Mouse (Mus musculus): ENCODE results near the gene Gm45521.

Gm45521 gene

DNA sequence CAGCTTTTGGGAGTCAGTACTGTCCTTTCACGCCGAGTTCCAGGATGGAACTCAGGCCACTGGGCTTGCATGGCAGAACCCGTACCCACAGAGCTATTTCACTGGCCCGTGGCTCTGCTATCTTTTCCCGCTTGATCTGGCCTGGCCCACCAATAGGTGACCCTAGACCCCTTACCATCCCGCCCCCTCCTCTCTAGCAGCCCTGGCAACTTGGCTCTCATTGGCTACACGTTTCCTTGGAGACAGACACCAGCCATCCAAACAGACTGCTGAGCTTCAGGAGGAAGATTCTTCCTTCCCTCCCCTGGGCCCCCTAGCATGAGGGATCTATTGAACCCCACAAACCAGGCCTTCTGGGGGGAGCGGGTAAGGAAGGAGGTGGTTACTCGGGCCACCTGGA lies at the start of gene Gm45521:
Gene Gm45521, plus strand, starts transcription at position 240 of the 400 bp plus-strand sequence.
- no peak for DNase-seq

DNA sequence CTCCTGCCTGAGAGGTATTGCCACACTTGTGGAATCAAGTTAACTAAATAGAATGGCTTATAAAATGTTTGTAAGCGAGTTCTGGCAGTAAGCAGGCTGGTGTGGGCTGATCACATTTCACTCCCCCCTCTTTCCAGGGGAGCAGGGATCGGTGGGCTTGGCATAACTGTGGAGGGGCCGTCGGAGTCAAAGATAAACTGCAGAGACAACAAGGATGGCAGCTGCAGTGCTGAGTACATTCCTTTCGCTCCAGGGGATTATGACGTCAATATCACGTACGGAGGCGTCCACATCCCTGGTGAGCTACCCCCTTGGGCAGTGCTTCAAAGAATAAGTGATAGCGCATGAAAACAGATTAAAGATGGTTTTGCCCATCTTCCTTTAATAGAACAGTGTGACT lies 47.6 kb upstream of the Gm45521 start:
- DNase-seq: no peak

DNA sequence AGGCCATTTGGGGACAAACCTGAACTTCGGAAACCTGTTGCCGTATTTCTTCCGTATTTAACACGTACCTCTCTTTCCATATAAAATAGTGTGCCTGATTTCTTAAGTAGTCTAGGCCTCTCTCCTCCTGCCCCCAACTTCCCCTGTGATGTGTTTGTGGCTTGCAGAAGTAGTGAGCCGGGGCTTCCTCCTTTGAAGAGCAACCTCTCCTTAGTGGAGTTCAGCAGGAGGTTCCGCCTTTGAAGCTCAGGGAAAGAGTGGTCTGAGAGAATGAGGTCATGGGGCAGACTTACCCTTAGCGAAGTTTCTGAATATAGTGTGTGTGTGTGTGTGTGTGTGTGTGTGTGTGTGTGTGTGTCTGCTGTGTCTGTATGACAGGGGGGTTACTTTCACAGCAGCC lies 43.2 kb upstream of the Gm45521 start:
- no peak for DNase-seq

DNA sequence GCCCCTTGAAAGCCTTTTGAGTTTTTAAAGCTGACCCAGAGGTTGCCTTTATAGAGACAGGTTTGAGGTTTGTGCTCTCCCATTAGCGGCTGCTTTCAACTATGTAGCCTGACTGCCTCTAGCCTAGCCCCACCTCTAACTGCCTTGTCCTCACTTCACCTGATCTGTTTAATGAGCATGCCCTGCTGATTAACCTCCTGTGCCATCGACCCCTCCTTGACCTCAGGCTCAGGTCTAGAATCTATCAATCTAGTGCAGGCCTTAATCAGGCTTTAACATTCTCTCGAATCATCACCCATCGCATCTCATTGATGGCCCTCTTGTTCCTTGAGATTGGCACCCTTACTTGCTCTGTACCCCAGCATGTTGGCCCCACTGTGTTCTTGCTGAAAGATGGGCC lies 42.6 kb upstream of the Gm45521 start:
- no peak for DNase-seq

DNA sequence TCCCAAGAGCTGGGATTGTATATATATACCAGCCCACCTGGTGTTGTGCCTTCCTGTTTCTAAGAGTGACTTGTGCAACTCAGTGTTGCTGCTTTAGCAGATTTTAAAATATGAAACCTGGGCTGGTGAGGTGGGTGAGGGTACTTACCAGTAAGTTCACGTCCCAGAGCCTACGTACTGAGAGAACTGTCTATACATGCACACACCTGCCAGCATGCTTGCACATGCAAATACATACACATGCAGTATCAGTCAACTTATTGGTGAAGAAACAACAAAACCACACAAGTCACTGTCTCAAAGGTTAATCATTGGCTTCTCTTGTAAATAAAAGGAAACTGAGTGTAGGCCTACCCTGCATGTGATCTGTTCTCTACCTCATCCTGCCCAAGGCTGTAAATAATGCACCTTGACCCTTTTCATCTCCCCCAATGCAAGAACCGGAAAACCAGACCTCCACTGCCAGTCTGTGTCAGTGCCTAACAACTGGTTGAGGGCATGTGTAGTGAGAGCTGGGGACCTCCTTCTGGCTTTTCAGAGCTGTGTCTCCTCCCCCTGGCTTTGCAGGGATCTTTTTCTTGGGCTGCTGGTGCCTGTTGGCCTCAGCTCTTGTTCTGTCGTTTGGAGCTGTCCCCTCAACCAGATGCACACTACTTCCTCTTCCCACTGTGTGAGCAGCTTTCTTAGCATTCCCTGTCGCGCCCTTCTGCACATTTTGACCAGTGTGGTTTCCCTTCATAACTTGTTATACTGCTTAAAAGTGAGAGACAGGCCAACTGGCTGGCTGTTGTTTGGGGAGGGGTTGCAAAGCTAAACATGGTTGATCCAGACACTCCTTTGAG lies 38.7 kb upstream of the Gm45521 start:
- DNase-seq: no peak

DNA sequence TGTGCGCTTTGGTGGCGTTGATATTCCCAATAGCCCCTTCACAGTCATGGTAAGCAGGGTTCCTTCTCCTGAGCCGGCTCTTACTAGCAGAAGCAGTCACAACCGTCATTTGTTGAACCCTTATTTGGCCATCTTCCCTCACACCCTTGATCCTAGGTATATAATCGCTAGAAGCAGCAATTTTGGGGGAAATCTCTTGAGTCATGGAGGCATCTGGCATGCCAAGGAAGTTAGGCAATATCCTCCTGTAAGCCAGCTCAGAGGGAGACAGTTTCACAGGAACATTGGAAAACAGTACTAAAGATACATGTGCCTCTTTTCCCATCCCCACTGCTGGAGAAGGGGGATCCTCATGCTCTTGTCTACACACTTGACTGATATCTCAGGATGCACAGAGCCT lies 37.8 kb upstream of the Gm45521 start:
- no peak for DNase-seq

DNA sequence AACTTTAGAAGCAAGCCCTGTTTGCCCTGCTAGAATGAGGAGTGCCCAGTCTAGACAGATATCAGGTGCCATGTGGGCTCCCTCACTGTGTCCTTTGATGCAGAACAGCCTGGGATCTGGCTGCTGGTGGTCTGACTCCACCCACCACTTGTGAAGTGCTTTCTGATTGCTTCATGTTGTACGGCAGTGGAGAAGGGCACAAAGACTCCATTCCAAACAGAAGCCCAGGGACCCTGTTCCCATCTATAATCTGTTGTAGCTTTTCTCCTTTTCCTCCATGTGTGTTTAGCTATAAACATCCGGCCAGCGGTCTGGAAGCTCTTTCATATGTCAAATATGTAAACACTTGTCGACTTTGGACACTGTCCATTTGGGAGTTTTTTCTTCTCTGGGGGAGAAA lies 37.2 kb upstream of the Gm45521 start:
- DNase-seq: no peak

DNA sequence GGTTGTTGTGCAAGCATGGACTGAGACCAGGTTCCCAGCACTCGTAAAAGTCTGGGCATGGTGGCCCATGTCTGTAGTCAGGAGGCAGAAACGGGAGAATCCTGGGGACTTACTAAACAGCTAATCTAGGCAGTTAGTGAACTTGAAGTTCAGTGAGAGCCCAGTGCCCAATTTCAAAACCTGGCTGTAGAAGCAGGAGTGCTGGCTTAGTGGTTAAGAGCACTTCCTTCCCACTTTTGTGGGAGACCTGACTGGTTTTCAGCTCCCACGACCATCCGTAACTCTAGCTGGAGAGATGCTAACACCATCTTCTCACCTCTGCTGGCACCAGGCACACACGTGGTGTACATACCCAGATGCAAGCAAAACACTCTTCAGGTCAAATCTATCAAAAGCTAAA lies 35.6 kb upstream of the Gm45521 start:
- DNase-seq: no peak

DNA sequence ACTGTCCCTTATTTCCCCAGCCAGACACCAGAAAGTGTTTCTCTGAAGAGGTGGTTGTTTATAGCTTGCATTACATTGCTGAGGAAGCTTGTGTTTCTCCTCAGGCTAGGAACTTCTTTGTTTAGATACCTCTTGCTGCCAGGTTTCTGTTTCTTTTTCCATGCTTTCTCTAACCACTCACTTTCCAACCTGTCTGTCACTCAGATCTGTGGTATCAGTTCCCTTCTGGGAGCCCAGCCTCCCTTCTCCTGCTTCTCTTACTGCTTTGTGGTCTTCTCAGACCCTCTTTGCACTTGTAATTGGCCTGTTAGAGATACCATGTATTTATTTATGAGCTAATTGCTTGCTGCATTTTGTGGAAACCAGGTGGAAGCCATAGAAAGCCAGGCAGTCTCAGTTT lies 33.5 kb upstream of the Gm45521 start:
- DNase-seq: no peak

DNA sequence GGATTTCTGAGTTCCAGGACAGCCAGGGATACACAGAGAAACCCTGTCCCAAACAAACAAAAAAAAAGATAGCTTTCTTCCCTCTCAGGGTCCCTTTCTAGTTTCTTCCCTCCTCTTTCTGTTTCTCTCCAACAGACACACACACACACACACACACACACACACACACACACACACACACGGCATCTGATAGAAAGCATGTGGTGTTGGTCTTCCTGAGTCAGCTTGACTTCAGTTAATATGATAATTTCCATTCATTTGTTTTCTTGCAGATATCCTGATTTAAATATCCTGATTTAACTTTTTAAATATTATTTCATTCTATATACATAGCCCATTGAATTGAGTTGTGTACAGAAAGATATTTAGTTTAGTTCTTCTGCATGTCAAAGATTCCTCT lies 28.7 kb upstream of the Gm45521 start:
- DNase-seq: no peak

DNA sequence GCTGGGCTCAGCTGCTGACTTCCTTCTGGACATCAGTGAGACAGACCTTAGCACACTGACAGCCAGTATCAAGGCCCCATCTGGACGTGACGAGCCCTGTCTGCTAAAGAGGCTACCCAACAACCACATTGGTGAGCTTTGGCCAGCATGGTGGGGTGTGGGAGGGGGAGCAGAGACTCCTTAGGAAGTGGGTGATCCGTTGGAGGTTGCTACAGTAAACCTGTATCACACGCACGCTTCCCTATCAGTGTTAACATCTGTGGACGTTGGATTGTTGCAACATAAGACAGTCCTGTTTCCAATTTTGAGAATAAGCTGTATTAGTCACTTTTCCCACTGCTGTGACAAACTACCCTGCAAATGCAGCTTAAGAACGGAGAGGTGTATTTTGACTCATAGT lies 28.1 kb upstream of the Gm45521 start:
- DNase-seq: no peak

DNA sequence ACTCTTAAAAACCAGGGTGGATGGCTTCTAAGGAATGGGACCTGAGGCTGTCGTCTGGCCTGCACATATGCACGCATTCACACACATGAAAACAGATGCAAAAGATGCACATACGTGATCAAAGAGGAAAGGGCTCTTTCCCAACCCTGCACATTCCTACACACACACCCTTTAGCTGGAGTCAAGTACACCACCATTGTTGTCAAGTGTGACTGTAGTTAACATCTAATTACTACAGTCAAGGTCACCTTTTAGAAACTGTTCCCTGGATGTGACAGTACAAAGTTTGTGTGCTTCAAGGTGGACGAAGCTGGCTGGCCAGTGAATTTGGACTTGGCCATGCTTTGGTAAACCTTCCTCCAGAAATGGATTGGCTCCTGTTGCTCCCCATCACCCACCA lies 24.9 kb upstream of the Gm45521 start:
- DNase-seq: no peak

DNA sequence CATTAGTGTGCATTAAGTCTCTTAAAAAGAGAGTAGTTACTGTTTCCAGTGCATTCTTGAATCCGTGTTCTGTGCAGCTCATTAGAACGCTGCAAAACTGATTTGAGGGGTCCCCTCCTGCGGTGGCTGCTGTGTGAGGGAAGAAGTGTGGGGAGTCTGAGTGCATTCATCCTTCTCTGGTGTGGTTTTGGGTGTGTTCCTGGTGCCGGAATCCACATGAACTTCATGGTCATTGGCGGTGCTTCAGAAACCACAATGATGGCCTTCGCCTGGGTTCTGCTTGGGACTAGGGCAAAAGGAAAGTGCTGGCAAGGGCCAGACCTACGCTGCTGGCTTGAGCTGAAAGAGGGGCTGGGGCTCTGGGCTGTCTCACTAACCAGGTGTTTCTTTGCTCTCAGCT lies 22.9 kb upstream of the Gm45521 start:
- DNase-seq: no peak

DNA sequence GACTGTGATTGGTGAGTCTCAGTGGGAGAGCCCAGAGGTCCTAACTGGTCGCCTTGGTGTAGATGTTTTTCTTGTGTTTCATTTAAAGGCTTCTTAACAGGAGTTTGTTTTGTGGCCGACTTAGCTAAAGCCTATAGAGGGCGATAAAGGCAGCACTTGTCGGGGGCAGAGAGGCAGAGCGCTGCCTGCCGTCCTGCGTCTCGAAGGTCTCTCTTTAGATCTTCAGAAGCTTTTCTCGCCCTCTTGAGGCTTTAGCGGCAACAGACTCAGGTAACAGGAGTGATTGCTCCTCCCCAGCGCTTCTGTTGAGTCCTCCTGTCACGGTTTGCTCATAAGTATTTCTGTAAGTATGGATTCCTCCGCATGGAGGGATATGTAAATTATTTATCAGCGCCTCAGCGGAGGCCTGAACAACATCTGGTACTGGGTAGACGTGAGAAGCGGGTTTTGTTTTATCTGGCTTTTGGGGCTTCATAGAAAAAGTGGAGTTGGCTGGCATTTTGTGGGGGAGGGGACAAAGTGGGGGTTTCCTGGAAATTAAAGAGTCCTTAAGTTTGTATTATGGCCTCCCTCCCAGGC lies 19.9 kb upstream of the Gm45521 start:
- peak; percentile 47 for DNase-seq

DNA sequence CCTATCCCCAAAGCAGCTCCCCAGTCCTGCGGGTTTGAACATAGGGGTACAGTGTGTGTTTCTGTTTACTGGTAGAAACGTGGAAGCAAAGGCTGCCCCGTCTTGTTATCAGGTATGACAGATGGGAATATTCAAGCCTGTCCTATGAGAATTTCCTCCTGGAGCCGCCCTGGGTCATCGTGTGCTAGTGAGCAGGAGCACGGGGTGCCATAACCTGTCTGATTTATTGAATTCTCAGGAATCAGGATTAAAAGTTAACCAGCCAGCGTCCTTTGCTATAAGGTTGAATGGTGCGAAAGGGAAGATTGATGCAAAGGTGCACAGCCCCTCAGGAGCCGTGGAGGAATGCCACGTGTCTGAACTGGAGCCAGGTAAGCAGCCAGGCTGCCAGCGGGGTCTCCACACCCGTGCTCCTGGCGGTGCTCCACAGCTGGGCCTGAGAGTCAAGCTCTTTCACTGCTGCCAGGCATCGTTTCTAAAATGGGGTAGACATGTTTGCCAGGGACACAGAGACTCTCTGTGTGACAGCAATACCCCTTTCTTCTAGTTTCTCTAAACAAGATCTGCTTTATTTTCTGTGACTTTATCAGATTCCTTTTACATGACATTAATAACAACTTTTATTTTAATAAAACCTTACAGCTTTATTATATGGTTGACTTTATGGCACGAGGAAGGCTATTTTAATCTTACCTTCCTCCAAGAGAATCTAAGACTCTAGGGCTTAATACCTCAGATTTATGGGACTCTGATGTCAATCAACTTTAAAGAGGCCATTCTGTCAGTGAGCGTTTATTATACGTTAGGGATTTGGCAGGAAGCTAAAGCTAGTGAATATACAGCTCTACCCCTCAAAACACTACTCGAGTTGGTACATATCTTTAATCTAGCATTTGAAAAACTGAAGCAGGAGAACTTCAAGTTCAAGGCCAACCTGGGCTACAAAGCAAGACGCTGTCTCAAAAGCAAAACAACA lies 18.0 kb upstream of the Gm45521 start:
- DNase-seq: no peak

DNA sequence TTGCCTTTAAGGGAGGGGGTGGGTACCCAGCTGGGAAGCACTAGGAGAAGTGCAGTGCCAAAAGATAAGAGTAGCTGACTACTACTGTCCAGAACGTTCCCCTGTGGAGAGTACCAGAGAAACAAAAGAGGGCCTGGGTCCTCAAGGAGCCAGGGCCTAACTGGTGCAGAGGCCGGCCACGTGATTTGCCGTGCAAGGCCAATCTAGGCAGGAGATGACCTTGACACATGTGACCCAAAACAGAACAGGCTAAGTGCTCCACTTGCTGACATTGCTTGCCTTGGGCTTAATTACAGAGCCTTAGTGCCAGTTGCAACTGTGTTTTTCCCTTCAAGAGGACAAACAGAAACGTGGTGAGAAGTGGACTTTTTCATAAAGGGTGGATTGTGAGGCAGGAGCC lies 15.7 kb upstream of the Gm45521 start:
- no peak for DNase-seq

DNA sequence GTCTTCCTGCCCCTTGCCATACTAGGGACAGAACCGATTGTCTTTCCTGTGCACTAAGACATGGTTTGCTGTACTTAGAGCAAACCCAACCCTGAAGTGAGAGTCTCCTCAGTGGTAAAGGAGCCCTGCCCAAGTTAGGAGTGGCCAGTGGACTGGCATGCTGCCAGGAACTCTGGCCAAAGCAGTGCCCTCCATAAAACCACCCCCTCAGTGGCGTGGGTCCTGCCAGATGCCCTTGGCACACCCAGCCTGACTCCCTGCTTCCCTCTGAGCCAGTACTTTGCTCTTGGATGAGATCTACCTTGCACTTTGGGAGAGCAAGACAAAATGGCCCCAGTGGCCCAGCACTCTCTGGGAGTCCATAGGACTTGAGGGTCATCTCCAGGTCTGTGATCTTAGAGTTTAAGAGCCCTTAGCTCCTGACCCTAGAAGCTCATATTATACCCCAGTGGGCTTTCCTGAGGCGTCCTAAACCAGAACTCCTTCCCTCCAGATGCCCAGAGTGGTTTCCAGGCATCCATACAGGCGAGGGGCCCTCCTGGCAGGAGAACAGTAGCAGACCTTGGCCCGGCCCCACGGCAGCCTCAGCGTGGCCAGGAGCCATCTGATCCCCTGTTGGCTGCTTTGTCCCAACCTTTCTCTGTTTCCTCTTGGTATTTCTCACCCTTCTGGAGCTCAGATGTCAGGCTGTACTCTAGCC lies 13.8 kb upstream of the Gm45521 start:
- DNase-seq: no peak

DNA sequence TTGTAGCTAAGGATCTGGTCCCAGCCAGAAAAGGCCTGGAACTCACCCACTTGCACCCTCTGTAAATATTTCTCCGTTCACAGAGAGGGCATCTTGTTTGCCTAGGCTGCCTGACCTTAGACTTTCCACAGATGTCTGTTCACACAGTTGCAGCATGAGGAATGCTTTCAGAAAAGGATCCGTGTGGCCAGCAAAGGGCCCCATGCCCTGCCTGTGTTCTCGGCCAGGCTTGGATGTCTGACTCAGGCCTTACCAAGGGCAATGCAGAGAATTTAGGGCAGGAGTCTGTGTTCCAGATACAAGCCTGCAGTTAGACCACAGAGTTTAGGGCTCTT lies 13.3 kb upstream of the Gm45521 start:
- no peak for DNase-seq

DNA sequence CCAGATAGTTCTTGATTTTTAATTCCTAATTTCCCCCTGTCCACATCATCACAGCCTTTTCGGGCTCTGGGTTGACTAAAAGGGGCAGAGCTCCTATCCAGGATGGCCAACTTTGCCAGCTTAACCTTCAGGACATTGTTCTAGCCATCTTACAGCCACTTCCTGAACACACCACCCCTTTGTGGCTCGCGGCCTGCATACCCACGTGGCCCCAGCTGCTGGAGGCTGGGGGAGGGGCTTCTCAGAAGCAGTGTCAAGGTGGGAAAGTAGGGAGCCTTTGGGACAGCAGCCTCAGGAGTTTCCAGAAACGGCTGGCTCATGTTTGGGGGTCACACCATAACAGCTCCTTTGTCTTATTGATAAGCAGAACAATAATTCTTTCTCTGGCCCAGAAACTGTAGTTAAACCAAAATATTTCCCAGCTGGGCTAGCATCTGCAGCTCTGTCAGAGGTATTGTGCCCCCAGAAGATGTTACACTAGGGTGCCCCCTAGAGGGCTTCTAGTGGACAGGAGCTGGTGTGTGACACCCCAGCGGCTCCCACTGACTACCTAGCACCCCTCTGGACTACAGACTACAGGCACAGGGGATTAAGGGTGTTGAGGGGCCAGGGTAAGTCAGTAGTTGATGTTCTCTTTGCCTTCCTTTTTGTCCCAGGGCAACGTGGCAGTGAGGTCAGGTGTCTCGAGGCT lies 12.6 kb upstream of the Gm45521 start:
- DNase-seq: peak; percentile 35

DNA sequence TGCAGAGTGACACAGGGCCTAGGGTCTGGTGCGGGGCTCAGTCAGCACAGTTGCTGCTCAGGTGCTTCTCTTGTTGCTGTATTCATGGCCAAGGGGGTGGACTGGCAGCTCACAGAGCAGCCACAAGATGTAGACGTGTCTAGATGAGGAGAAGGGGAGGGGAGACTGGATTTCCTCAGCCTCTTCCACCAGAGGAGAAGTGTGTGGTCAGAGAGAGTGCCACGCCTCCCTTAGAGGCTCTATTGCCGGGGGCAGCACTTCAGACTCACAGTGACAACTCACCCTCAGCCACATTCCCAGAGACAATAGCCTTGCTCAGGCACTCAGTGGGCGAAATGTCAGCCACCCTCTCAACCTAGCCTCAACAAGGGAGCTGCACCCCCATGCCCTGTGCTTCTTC lies 11.8 kb upstream of the Gm45521 start:
- DNase-seq: no peak

DNA sequence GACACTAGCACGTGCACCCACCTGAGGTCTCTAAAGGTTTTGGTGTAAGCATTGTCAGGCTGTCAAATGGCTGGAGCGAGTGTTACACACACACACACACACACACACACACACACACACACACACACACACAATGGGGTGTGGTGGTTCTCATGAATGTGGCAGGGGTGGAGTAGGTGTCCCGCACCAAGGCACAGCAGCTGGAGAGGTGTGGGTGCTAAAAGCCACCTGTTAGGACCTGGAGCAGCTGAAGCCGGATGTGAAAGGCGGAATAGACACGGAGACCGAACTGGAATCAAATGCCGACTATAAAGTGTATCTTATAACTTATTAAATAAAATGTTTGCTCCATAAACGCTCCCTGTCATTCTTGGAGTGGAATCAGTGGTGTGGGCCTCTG lies 5.9 kb upstream of the Gm45521 start:
- no peak for DNase-seq

DNA sequence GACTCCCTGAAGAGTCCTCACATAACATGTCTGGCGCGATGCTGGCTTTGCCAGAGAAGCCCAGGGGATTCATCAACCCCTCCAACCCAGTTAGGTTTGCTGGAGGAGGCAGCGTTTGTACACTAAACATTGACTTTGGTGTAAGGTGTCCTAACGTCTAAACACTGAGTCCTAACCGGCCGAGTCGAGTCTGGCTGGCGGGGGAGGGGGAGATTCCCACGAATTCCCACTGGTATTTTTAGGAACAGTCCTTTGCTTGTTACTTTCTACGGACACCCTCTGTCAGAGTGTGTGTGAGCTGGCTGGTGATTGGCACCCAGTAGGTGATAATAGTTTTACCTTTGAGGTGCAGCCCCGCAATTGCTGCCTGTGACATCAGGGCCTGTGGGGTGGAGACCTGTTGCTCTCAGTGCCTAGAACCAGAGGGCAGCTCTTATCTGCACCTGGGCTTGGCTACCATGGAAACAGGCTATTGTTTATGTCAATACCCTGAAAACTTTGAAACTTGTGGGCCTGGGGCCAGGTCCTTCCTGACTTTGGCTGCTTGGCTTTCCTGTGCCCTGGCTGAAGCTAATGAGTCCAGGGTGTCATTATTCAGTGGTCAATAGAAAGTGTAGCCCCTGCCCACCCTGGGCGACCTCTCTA lies 4.4 kb upstream of the Gm45521 start:
- no peak for DNase-seq

All from right cerebral cortex, adult 18-20 months (tissue).